Mouse (Mus musculus): ENCODE measurements at regions not wholly inside any gene's neighbourhood (a gene's known extent, or its start where the extent isn't known, plus 50 kb on each side); places are given as distances from the start of the nearest gene placed in this dataset.

DNA sequence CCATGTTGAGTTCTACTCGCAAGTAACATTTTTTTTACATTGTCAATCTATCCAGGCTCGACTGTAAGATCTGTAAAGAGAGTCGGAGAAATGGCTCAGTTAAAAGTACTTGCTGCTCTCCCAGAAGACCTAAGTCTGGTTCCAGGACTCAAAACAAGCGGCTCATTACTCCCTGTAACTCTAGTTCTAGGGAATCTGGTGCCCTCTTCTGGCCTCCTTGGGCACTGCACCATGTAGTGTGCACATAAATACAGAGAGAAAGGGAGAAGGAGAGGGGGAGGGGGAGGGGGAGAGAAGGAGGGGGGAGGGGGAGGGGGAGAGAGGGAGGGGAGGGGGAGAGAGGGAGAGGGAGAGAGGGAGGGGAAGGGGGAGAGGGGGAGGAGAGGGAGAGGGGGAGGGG, 66.2 kb upstream of the Cdyl2 start:
- DNase-seq: no peak
- Histone ChIP-seq H3K4me1 (ENCODE audit: control insufficient read depth, insufficient read depth, low read length) (no peaks in the 10 kb centered on the region), H3K4me3 (replicated peaks; ENCODE audit: insufficient read depth, low read depth, low read length) (no peak overlapping the region), H3K27ac (ENCODE audit: insufficient read depth, low read length) (no peak overlapping the region), H3K27me3 (ENCODE audit: control insufficient read depth, insufficient read depth, low read length) (no peaks in the 10 kb centered on the region)
- TF ChIP-seq CTCF (IDR thresholded peaks at IDR 0.05; ENCODE audit: borderline replicate concordance, insufficient read depth, low read depth, low read length): no peak; the same call in 1 of the 2 replicates
- TF ChIP-seq POLR2A (IDR thresholded peaks at IDR 0.05; ENCODE audit: borderline replicate concordance, insufficient read depth, low read length): no peak
- WGBS: 95% methylated on average over 4 of the region's 4 CpGs

- Histone ChIP-seq H3K4me3 (replicated peaks; ENCODE audit: insufficient read depth, low read depth, low read length) (no peak overlapping the region), H3K27ac (ENCODE audit: insufficient read depth, low read length) (no peak overlapping the region), H3K27me3 (ENCODE audit: control insufficient read depth, insufficient read depth, low read length) (no peaks in the 10 kb centered on the region), H3K4me1 (ENCODE audit: control insufficient read depth, insufficient read depth, low read length) (no peaks in the 10 kb centered on the region)
- TF ChIP-seq POLR2A (IDR thresholded peaks at IDR 0.05; ENCODE audit: borderline replicate concordance, insufficient read depth, low read length) (no peak), CTCF (IDR thresholded peaks at IDR 0.05; ENCODE audit: borderline replicate concordance, insufficient read depth, low read depth, low read length) (no peak)
- 94% methylated on average over 6 of the region's 6 CpGs for WGBS
- no peak for DNase-seq
Measured at GRCm38 (mm10) chr8:116795713-116796112, 62.9 kb upstream of the Cdyl2 start.

GRCm38 (mm10) chr8:116793107-116793506, 60.3 kb upstream of the Cdyl2 start:
- Histone ChIP-seq H3K4me1 (ENCODE audit: control insufficient read depth, insufficient read depth, low read length) (no peaks in the 10 kb centered on the region), H3K27me3 (ENCODE audit: control insufficient read depth, insufficient read depth, low read length) (no peaks in the 10 kb centered on the region), H3K4me3 (replicated peaks; ENCODE audit: insufficient read depth, low read depth, low read length) (no peak overlapping the region), H3K27ac (ENCODE audit: insufficient read depth, low read length) (no peak overlapping the region)
- WGBS: 76% methylated on average over 1 of the region's 1 CpGs
- no peak for DNase-seq
- TF ChIP-seq POLR2A (IDR thresholded peaks at IDR 0.05; ENCODE audit: borderline replicate concordance, insufficient read depth, low read length): no peak
- TF ChIP-seq CTCF (IDR thresholded peaks at IDR 0.05; ENCODE audit: borderline replicate concordance, insufficient read depth, low read depth, low read length): no peak

GRCm38 (mm10) chr8:116790294-116790693, 57.5 kb upstream of the Cdyl2 start:
- Histone ChIP-seq H3K27me3 (ENCODE audit: control insufficient read depth, insufficient read depth, low read length) (no peaks in the 10 kb centered on the region), H3K27ac (ENCODE audit: insufficient read depth, low read length) (no peak overlapping the region), H3K4me3 (replicated peaks; ENCODE audit: insufficient read depth, low read depth, low read length) (no peak overlapping the region), H3K4me1 (ENCODE audit: control insufficient read depth, insufficient read depth, low read length) (no peaks in the 10 kb centered on the region)
- 87% methylated on average over 16 of the region's 16 CpGs for WGBS
- TF ChIP-seq CTCF (IDR thresholded peaks at IDR 0.05; ENCODE audit: borderline replicate concordance, insufficient read depth, low read depth, low read length): no peak
- TF ChIP-seq POLR2A (IDR thresholded peaks at IDR 0.05; ENCODE audit: borderline replicate concordance, insufficient read depth, low read length): no peak
- DNase-seq: no peak

Data from cerebellum, adult 2 months (tissue).